Mouse (Mus musculus): ENCODE data around the gene Pim1.
A peak's percentile ranks its signal among the peaks of the same experiment; 100 is the strongest.

Gene Pim1

GRCm38 (mm10) chr17:29531757-29532384 is 41.3 kb downstream of the Pim1 start:
- peak; percentile 82 for DNase-seq

GRCm38 (mm10) chr17:29533866-29534265 is 43.3 kb downstream of the Pim1 start:
- peak; percentile 53 for DNase-seq

- no peak for DNase-seq
Observed at GRCm38 (mm10) chr17:29540426-29540825, 49.9 kb downstream of the Pim1 start.

- DNase-seq: no peak
Observed at GRCm38 (mm10) chr17:29541419-29541818, 50.9 kb downstream of the Pim1 start.

- DNase-seq: no peak
Observed at GRCm38 (mm10) chr17:29542831-29543690, 52.5 kb downstream of the Pim1 start.

GRCm38 (mm10) chr17:29544064-29544463 is 53.5 kb downstream of the Pim1 start:
- DNase-seq: no peak

GRCm38 (mm10) chr17:29545241-29545640 is 54.7 kb downstream of the Pim1 start:
- DNase-seq: no peak
